Mouse (Mus musculus) forebrain, embryonic 11.5 days (tissue): ENCODE data around the gene Olfr1369-ps1. TPM values are rescaled to one million over a fixed set of nuclear protein-coding genes. Genes with fewer than 3 reads are reported as not detected.
"Not testable (repeated sequence)": the region's sequence is repeated elsewhere in the genome, so short reads cannot be mapped to it uniquely, and the experiment has no call there.

Experiments
- ATAC-seq: fragments of 200-750 bp; cut with Nextera tagmentation; replicated peaks from 2 replicates; pipeline ENCODE4 v1.8.0; 2017; ENCODE audit warnings: moderate TSS enrichment; ENCODE audit not compliant: low FRiP score
- DNase-seq: peaks from one replicate; pipeline ENCODE4 v3.0.0-alpha.2; 2017; ENCODE audit warnings: low spot score
- H3K27ac ChIP-seq: fragments of 300-500 bp; sonication (generic); 2 replicates; pipeline ENCODE4 v1.5.1; 2014; ENCODE audit warnings: low read depth, low read length
- H3K27me3 ChIP-seq: fragments of 300-500 bp; sonication (generic); 2 replicates; pipeline ENCODE4 v1.6.1; 2014; ENCODE audit warnings: mild to moderate bottlenecking, low read length, mixed read lengths; ENCODE audit not compliant: control insufficient read depth, insufficient read depth
- H3K36me3 ChIP-seq: fragments of 300-500 bp; sonication (generic); 2 replicates; pipeline ENCODE4 v1.6.1; 2014; ENCODE audit warnings: mild to moderate bottlenecking, low read length, moderate library complexity, mixed read lengths; ENCODE audit not compliant: control insufficient read depth, insufficient read depth
- H3K4me1 ChIP-seq: fragments of 300-500 bp; sonication (generic); replicated peaks from 2 replicates; pipeline ENCODE4 v1.6.1; 2014; ENCODE audit warnings: low read length, mixed read lengths; ENCODE audit not compliant: control insufficient read depth, insufficient read depth
- H3K4me2 ChIP-seq: fragments of 300-500 bp; sonication (generic); 2 replicates; pipeline ENCODE4 v1.6.1; 2014; ENCODE audit warnings: low read depth, mild to moderate bottlenecking, low read length, moderate library complexity, mixed read lengths; ENCODE audit not compliant: severe bottlenecking
- H3K4me3 ChIP-seq: fragments of 300-500 bp; sonication (generic); 2 replicates; pipeline ENCODE4 v1.5.1; 2014; ENCODE audit warnings: low read depth, low read length
- H3K9ac ChIP-seq: fragments of 300-500 bp; sonication (generic); 2 replicates; pipeline ENCODE4 v1.6.1; 2014; ENCODE audit warnings: low read length
- H3K9me3 ChIP-seq: fragments of 300-500 bp; sonication (generic); 2 replicates; pipeline ENCODE4 v1.6.1; 2016; ENCODE audit warnings: low read length, mixed read lengths; ENCODE audit not compliant: control insufficient read depth
- WGBS: fragments of 180-500 bp; shearing (Covaris S2); extraction: QIAGEN DNeasy Blood & Tissue Kit; methylation state at CpG from one replicate; pipeline ENCODE4 v1.1.7; 2014; 5-methylcytosine and 5-hydroxymethylcytosine counted together
- polyA plus RNA-seq: library from polyadenylated mRNA; unstranded; fragments of >200 nt; fragmentation: Nextera tagmentation; extraction: Ambion mirVana; gene quantifications from 2 replicates; pipeline ENCODE4 v1.2.1, GENCODE M21; 2014

Olfr1369-ps1 gene
- not detected in 2 replicates for polyA plus RNA-seq

DNA sequence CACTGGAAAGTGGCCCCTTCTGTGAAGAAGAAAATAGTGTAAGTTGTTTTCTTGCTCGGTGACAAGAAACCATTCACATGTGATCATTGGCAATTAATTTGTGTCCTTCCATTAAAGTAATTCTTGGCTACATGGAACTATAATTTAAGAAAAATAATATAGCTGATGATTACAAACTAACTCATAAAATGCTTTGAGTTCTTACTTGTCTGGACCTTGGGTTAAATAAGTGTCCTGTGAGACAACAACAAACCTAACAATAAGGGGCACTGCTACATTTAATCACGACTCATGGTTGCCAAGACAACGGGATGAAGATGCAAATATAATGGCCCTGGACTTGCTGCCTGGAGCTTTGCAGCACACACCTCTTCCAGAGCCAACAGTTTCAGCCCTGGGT is at the start of gene Olfr1369-ps1:
Gene Olfr1369-ps1 (plus strand): TSS at position 301 of the 400 bp plus-strand sequence.
- not testable (repeated sequence) for H3K36me3 ChIP-seq, H3K27me3 ChIP-seq, H3K4me1 ChIP-seq, H3K9me3 ChIP-seq, H3K4me3 ChIP-seq, H3K4me2 ChIP-seq, H3K9ac ChIP-seq, DNase-seq, ATAC-seq, H3K27ac ChIP-seq
- WGBS: 69% methylated on average over 3 of the region's 3 CpGs

DNA sequence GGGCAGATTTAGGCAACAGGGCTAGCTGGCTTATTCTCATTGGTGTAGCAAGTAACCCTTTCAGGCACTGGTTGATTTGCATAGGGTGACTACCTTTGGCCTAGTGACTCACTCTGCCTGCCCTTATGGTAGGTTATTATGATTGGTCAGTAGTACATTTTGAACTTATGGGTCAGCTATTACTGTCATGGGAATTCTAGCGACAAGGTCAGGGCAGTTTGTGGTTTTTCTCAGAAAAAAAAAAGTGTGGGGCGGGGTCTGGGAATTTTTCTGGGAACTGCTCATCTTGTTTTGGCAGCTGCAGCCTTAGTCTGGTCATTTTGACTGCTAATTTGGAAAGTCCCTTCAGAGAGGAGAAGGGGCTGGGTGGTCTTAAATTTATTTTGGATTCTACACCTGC is 45.3 kb upstream of the Olfr1369-ps1 start:
- Histone ChIP-seq H3K4me2 (no peak overlapping the region), H3K4me1 (no peaks in the 10 kb centered on the region), H3K4me3 (no peak overlapping the region), H3K27ac (no peak overlapping the region), H3K9ac (no peak overlapping the region), H3K9me3 (no peaks in the 10 kb centered on the region), H3K27me3 (no peaks in the 10 kb centered on the region), H3K36me3 (no peaks in the 10 kb centered on the region)
- DNase-seq (no peak), ATAC-seq (no peak)
- WGBS: 82% methylated on average over 2 of the region's 2 CpGs

- Histone ChIP-seq H3K4me3 (no peak within 1 kb of the TSS), H3K9ac (no peak within 1 kb of the TSS), H3K27me3 (no peaks in the 10 kb centered on the region), H3K9me3 (no peaks in the 10 kb centered on the region), H3K36me3 (no peaks in the 10 kb centered on the region), H3K4me1 (no peaks in the 10 kb centered on the region), H3K4me2 (no peak within 1 kb of the TSS), H3K27ac (no peak within 1 kb of the TSS)
- DNase-seq (no peak), ATAC-seq (no peak)
- WGBS: 84% methylated on average over 3 of the region's 3 CpGs
Measured at GRCm38 (mm10) chr13:21074847-21075246, 36.4 kb upstream of the Olfr1369-ps1 start, which contains the start of gene Olfr1370. TSS of gene Olfr1370 (minus strand) at chr13:21074947.

- no peaks in the 10 kb centered on the region for H3K9me3 ChIP-seq
- no peaks in the 10 kb centered on the region for H3K27me3 ChIP-seq
- no peak overlapping the region for H3K9ac ChIP-seq
- H3K4me1 ChIP-seq: no peaks in the 10 kb centered on the region
- H3K36me3 ChIP-seq: no peaks in the 10 kb centered on the region
- ATAC-seq (no peak), DNase-seq (no peak)
- no peak overlapping the region for H3K4me3 ChIP-seq
- no peak overlapping the region for H3K27ac ChIP-seq
- 80% methylated on average over 2 of the region's 2 CpGs for WGBS
- H3K4me2 ChIP-seq: no peak overlapping the region
Measured at GRCm38 (mm10) chr13:21082686-21083085, 28.6 kb upstream of the Olfr1369-ps1 start.

DNA sequence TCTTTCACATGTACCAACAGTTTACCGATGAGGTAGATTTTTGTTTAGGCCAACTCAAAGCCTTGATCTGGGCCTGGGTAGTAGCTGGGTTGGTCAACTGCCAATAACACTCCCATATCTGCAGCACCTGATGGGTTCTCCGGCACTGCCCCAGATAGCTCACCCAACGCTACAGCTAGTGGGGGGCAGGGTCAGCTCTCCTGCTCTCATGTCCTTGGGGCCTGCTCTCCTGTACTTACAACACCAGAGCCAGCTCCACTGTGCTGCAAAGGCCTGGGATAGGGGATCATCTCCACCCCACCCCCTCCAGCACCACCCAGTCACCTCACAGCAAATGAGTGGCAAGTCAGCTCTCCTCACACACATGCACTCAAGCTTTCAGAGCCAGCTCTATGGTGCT is 1.5 kb upstream of the Olfr1369-ps1 start:
- no peak for ATAC-seq
- Histone ChIP-seq H3K4me1 (no peaks in the 10 kb centered on the region), H3K27ac (no peak overlapping the region), H3K4me2 (no peak overlapping the region), H3K9ac (no peak overlapping the region), H3K4me3 (no peak overlapping the region), H3K9me3 (no peaks in the 10 kb centered on the region), H3K27me3 (no peaks in the 10 kb centered on the region), H3K36me3 (no peaks in the 10 kb centered on the region)
- DNase-seq: no peak
- WGBS: 91% methylated on average over 3 of the region's 3 CpGs

DNA sequence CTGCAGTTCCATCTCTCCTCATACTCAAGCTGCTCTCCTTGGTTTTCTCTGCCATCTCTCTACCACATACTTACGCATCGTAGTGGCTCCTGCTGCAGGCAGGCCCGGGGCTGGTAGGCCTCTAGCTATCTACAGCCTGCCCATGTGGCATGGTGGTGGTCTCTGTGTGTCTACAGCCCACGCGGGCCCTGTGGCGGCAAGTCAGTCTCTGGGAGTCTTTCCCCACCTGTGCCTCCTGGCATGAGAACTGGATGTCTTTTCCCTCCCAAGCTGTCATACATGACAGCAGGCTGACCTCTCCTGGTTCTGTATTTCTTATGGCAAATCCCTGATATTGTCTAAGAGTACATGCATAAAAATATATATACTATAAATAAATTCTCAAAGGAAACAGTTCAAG is 842 bp upstream of the Olfr1369-ps1 start:
- no peak for DNase-seq
- 93% methylated on average over 6 of the region's 6 CpGs for WGBS
- H3K9me3 ChIP-seq: no peaks in the 10 kb centered on the region

GRCm38 (mm10) chr13:21114121-21114520 is 2.8 kb downstream of the Olfr1369-ps1 start:
- Histone ChIP-seq H3K27me3 (no peaks in the 10 kb centered on the region), H3K9me3 (no peaks in the 10 kb centered on the region), H3K4me1 (no peaks in the 10 kb centered on the region), H3K9ac (no peak overlapping the region), H3K36me3 (no peaks in the 10 kb centered on the region), H3K27ac (no peak overlapping the region), H3K4me2 (no peak overlapping the region), H3K4me3 (no peak overlapping the region)
- no peak for ATAC-seq
- WGBS: 88% methylated on average over 4 of the region's 4 CpGs
- no peak for DNase-seq

More for the DNA sequence above, 842 bp upstream of the Olfr1369-ps1 start:
- Histone ChIP-seq H3K36me3 (no peaks in the 10 kb centered on the region), H3K9ac (no peak overlapping the region), H3K4me3 (no peak overlapping the region), H3K27me3 (no peaks in the 10 kb centered on the region), H3K4me2 (no peak overlapping the region), H3K27ac (no peak overlapping the region), H3K4me1 (no peaks in the 10 kb centered on the region)
- no peak for ATAC-seq

DNA sequence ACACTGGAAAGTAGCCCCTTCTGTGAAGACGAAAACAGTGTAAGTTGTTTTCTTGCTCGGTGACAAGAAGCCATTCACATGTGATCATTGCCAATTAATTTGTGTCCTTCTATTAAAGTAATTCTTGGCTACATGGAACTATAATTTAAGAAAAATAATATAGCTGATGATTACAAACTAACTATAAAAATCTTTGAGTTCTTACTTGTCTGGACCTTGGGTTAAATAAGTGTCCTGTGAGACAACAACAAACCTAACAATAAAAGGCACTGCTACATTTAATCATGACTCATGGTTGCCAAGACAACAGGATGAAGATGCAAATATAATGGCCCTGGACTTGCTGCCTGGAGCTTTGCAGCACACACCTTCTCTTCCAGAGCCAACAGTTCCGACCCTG is 18.1 kb downstream of the Olfr1369-ps1 start, which contains the start of gene Olfr263:
Gene Olfr263 (plus strand): TSS at position 301 of the 400 bp plus-strand sequence.
- H3K4me1 ChIP-seq, H3K4me3 ChIP-seq, DNase-seq, H3K36me3 ChIP-seq, H3K27ac ChIP-seq, H3K27me3 ChIP-seq, H3K9me3 ChIP-seq, H3K9ac ChIP-seq, ATAC-seq, H3K4me2 ChIP-seq: not testable (repeated sequence)
- WGBS: 84% methylated on average over 3 of the region's 3 CpGs

GRCm38 (mm10) chr13:21142421-21142820 is 31.1 kb downstream of the Olfr1369-ps1 start:
- no peak overlapping the region for H3K4me3 ChIP-seq
- WGBS: 53% methylated on average over 8 of the region's 8 CpGs
- H3K4me2 ChIP-seq: no peak overlapping the region
- no peaks in the 10 kb centered on the region for H3K27me3 ChIP-seq
- no peak overlapping the region for H3K27ac ChIP-seq
- H3K36me3 ChIP-seq: no peaks in the 10 kb centered on the region
- ATAC-seq: no peak
- no peak overlapping the region for H3K9ac ChIP-seq
- H3K9me3 ChIP-seq: no peaks in the 10 kb centered on the region
- no peaks in the 10 kb centered on the region for H3K4me1 ChIP-seq
- no peak for DNase-seq
